Mouse (Mus musculus) small intestine, adult 2 months (tissue): ENCODE measurements around the gene Spns1.

Experiments used
- CTCF ChIP-seq: fragments of 200-500 bp; IDR thresholded peaks from 2 replicates; pipeline ENCODE4 v1.5.1; 2012; ENCODE audit warnings: low read depth, mild to moderate bottlenecking, control low read depth, inconsistent platforms, low read length, moderate library complexity, mixed read lengths; ENCODE audit not compliant: insufficient replicate concordance, insufficient read length; ENCODE audit errors: extremely low read depth
- POLR2A ChIP-seq: fragments of 200-500 bp; IDR thresholded peaks from 2 replicates; pipeline ENCODE4 v1.6.1; 2012; ENCODE audit warnings: low read depth, mild to moderate bottlenecking, control low read depth, inconsistent platforms, low read length, moderate library complexity

DNA sequence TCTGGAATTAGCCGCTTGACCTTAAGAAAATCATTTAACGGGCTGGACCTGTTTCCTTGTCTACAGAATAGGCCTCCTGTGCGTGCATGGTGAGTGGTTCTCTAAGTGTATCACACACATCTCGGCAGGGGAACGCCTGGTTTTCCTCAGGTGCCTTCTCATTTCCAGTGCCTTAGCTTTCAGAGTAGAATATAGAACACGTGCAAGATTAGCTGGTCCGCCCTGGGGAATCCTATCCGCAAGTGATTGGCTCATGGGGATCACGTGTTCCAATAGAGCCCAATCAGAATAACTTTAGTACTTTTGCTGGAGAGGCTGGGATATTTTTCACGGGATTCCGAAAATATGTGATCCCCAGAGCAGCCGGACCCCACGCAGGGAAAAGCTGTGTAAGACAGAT is 18.2 kb downstream of the Spns1 start:
- TF ChIP-seq POLR2A, result no peak
- TF ChIP-seq CTCF, result no peak
